Mouse (Mus musculus) heart, adult 10 weeks (tissue): Measurements from ENCODE around the gene Gpr21. TPM values are rescaled to one million over a fixed set of nuclear protein-coding genes. Genes with fewer than 3 reads are reported as not detected.

ENCODE experiments used
- polyA plus RNA-seq: library from polyadenylated mRNA; stranded (reverse); fragments of 350-450 nt; fragmentation: Illumina TruSeq; extraction: RNeasy Lipid Tissue Mini Kit (QIAGEN cat#74804); gene quantifications from one replicate; pipeline ENCODE4 v1.2.3, GENCODE M21; 2014; ENCODE audit warnings: low read depth, low replicate concordance

Gpr21 gene
- 0.39 TPM for polyA plus RNA-seq

GRCm38 (mm10) chr2:37516030-37516710 lies at the start of gene Gpr21:
TSS of gene Gpr21 (plus strand) at chr2:37516332.

Other genes starting within 250 kb of the Gpr21 start
- gene Olfr368, start 189.8 kb upstream of the Gpr21 start, polyA plus RNA-seq, result not detected
- 21.4 TPM for gene Pdcl, start 157.0 kb upstream of the Gpr21 start, polyA plus RNA-seq
- 9.3 TPM for gene Rc3h2, start 93.4 kb upstream of the Gpr21 start, polyA plus RNA-seq
- gene Zbtb26, start 73.2 kb upstream of the Gpr21 start, polyA plus RNA-seq, result 4.5 TPM
- 5.2 TPM for gene Zbtb6, start 73.2 kb upstream of the Gpr21 start, polyA plus RNA-seq
- gene Rabgap1, start 73.1 kb upstream of the Gpr21 start, polyA plus RNA-seq, result 24.2 TPM
- 9.4 TPM for gene Strbp, start 187.5 kb downstream of the Gpr21 start, polyA plus RNA-seq